Mouse (Mus musculus): ENCODE measurements around the gene Clps. TPM values are rescaled to one million over a fixed set of nuclear protein-coding genes. Genes with fewer than 3 reads are reported as not detected.

The Clps gene
- total RNA-seq, 1 experiment: 2.9 TPM

GRCm38 (mm10) chr17:28530506-28530905, 30.1 kb downstream of the Clps start, which contains the start of gene Armc12:
Armc12 (plus strand) TSS chr17:28530806.
- Histone ChIP-seq H3K9me3 (ENCODE audit: control insufficient read depth, insufficient read depth, low read depth, low read length) (no peaks in the 10 kb centered on the region), H3K36me3 (ENCODE audit: control insufficient read depth, insufficient read depth, low read length, poor library complexity, severe bottlenecking) (no peaks in the 10 kb centered on the region), H3K4me1 (ENCODE audit: control insufficient read depth in 2 of 2, insufficient read depth in 2 of 2, low read length in 2 of 2, poor library complexity in 1 of 2) (peaks cover 0 to 8% of the 10 kb centered on the region in 2 experiments; a peak in 1 of 4 replicates), H3K4me3 (ENCODE audit: insufficient read depth in 1 of 2, low read depth in 1 of 2, low read length in 2 of 2, poor library complexity in 1 of 2, severe bottlenecking in 1 of 2) (no peak within 1 kb of the TSS), H3K9ac (ENCODE audit: insufficient read depth, low read depth, low read length, poor library complexity, severe bottlenecking) (no peak within 1 kb of the TSS), H3K27ac (ENCODE audit: insufficient read depth, low read depth, low read length, poor library complexity, severe bottlenecking) (no peak within 1 kb of the TSS)
- no peak for TF ChIP-seq HCFC1 (IDR thresholded peaks at IDR 0.05; ENCODE audit: borderline replicate concordance, insufficient read depth, low read length)
- TF ChIP-seq MAFK (IDR thresholded peaks at IDR 0.05; ENCODE audit: insufficient read depth, low read depth, low read length): no peak
- TF ChIP-seq ZC3H11A (IDR thresholded peaks at IDR 0.05; ENCODE audit: borderline replicate concordance, low read depth, low read length): no peak
- no peak for TF ChIP-seq ZNF384 (IDR thresholded peaks at IDR 0.05; ENCODE audit: low read depth, low read length)
- no peak for TF ChIP-seq CHD2 (IDR thresholded peaks at IDR 0.05; ENCODE audit: low read depth, low read length)
- in situ Hi-C loops (cut with MboI; ENCODE audit: low sequenced_read_pairs in 2 of 2, unreplicated experiment in 2 of 2): loop anchor here in 1 of 2 experiments (10.0 kb wide), 1 partner anchor 146 kb away; no protein-coding TSS in a partner anchor
- no peak for DNase-seq (ENCODE audit: low read depth, low spot score)

GRCm38 (mm10) chr17:28529116-28529515, 31.4 kb downstream of the Clps start:
- Histone ChIP-seq H3K36me3 (ENCODE audit: control insufficient read depth, insufficient read depth, low read length, poor library complexity, severe bottlenecking) (no peaks in the 10 kb centered on the region), H3K4me3 (ENCODE audit: insufficient read depth in 1 of 2, low read depth in 1 of 2, low read length in 2 of 2, poor library complexity in 1 of 2, severe bottlenecking in 1 of 2) (no peak overlapping the region), H3K4me1 (ENCODE audit: control insufficient read depth in 2 of 2, insufficient read depth in 2 of 2, low read length in 2 of 2, poor library complexity in 1 of 2) (peaks cover 0 to 11% of the 10 kb centered on the region in 2 experiments; a peak in 2 of 4 replicates), H3K27ac (ENCODE audit: insufficient read depth, low read depth, low read length, poor library complexity, severe bottlenecking) (no peak overlapping the region), H3K9me3 (ENCODE audit: control insufficient read depth, insufficient read depth, low read depth, low read length) (no peaks in the 10 kb centered on the region), H3K9ac (ENCODE audit: insufficient read depth, low read depth, low read length, poor library complexity, severe bottlenecking) (no peak overlapping the region)
- in situ Hi-C loops (cut with MboI; ENCODE audit: low sequenced_read_pairs in 2 of 2, unreplicated experiment in 2 of 2): no loop called here
- DNase-seq (ENCODE audit: low read depth, low spot score): no peak
- TF ChIP-seq MAFK (IDR thresholded peaks at IDR 0.05; ENCODE audit: insufficient read depth, low read depth, low read length) (no peak), HCFC1 (IDR thresholded peaks at IDR 0.05; ENCODE audit: borderline replicate concordance, insufficient read depth, low read length) (no peak), ZC3H11A (IDR thresholded peaks at IDR 0.05; ENCODE audit: borderline replicate concordance, low read depth, low read length) (no peak), ZNF384 (IDR thresholded peaks at IDR 0.05; ENCODE audit: low read depth, low read length) (no peak), CHD2 (IDR thresholded peaks at IDR 0.05; ENCODE audit: low read depth, low read length) (0 out of 2 replicates have a peak, but pooled peaks have one; percentile 29)

GRCm38 (mm10) chr17:28528043-28528351, 32.6 kb downstream of the Clps start:
- in situ Hi-C loops (cut with MboI; ENCODE audit: low sequenced_read_pairs in 2 of 2, unreplicated experiment in 2 of 2): no loop called here
- DNase-seq (ENCODE audit: low read depth, low spot score): no peak
- Histone ChIP-seq H3K9me3 (ENCODE audit: control insufficient read depth, insufficient read depth, low read depth, low read length) (no peaks in the 10 kb centered on the region), H3K4me1 (ENCODE audit: control insufficient read depth in 2 of 2, insufficient read depth in 2 of 2, low read length in 2 of 2, poor library complexity in 1 of 2) (peaks cover 0 to 10% of the 10 kb centered on the region in 2 experiments; a peak in 2 of 4 replicates), H3K9ac (ENCODE audit: insufficient read depth, low read depth, low read length, poor library complexity, severe bottlenecking) (no peak overlapping the region), H3K36me3 (ENCODE audit: control insufficient read depth, insufficient read depth, low read length, poor library complexity, severe bottlenecking) (no peaks in the 10 kb centered on the region), H3K4me3 (ENCODE audit: insufficient read depth in 1 of 2, low read depth in 1 of 2, low read length in 2 of 2, poor library complexity in 1 of 2, severe bottlenecking in 1 of 2) (no peak overlapping the region), H3K27ac (ENCODE audit: insufficient read depth, low read depth, low read length, poor library complexity, severe bottlenecking) (no peak overlapping the region)
- TF ChIP-seq MAFK (IDR thresholded peaks at IDR 0.05; ENCODE audit: insufficient read depth, low read depth, low read length): no peak
- TF ChIP-seq ZC3H11A (IDR thresholded peaks at IDR 0.05; ENCODE audit: borderline replicate concordance, low read depth, low read length): peak; percentile 77; the same call in 1 of the 2 replicates

- H3K27ac ChIP-seq (ENCODE audit: insufficient read depth, low read depth, low read length, poor library complexity, severe bottlenecking): no peak overlapping the region
- no peak overlapping the region for H3K4me3 ChIP-seq (ENCODE audit: insufficient read depth in 1 of 2, low read depth in 1 of 2, low read length in 2 of 2, poor library complexity in 1 of 2, severe bottlenecking in 1 of 2)
- TF ChIP-seq ZNF384 (IDR thresholded peaks at IDR 0.05; ENCODE audit: low read depth, low read length): no peak
- DNase-seq (ENCODE audit: low read depth, low spot score): no peak
- H3K36me3 ChIP-seq (ENCODE audit: control insufficient read depth, insufficient read depth, low read length, poor library complexity, severe bottlenecking): no peaks in the 10 kb centered on the region
- in situ Hi-C loops (cut with MboI; ENCODE audit: low sequenced_read_pairs in 2 of 2, unreplicated experiment in 2 of 2): no loop called here
- H3K4me1 ChIP-seq (ENCODE audit: control insufficient read depth in 2 of 2, insufficient read depth in 2 of 2, low read length in 2 of 2, poor library complexity in 1 of 2): peaks cover 0 to 10% of the 10 kb centered on the region in 2 experiments; a peak in 2 of 4 replicates
- no peaks in the 10 kb centered on the region for H3K9me3 ChIP-seq (ENCODE audit: control insufficient read depth, insufficient read depth, low read depth, low read length)
- no peak overlapping the region for H3K9ac ChIP-seq (ENCODE audit: insufficient read depth, low read depth, low read length, poor library complexity, severe bottlenecking)
Measured at GRCm38 (mm10) chr17:28527184-28528042, 33.2 kb downstream of the Clps start.
